Mouse (Mus musculus) G1E (cell line): ENCODE measurements around the gene Gse1. TPM values are rescaled to one million over a fixed set of nuclear protein-coding genes. Genes with fewer than 3 reads are reported as not detected.

Source experiments
- ATAC-seq: 2 replicates; pipeline ENCODE4 v1.8.0; 2016; ENCODE audit warnings: mild to moderate bottlenecking; ENCODE audit not compliant: insufficient number of reproducible peaks, poor library complexity, low FRiP score, severe bottlenecking; ENCODE audit errors: extremely low read depth
- DNase-seq: peaks from one replicate; pipeline ENCODE4 v3.0.0; 2012; ENCODE audit warnings: low spot score
- H3K27me3 ChIP-seq: 2 replicates; pipeline ENCODE4 v1.6.1; 2012; ENCODE audit warnings: mild to moderate bottlenecking, low read length, inconsistent platforms; ENCODE audit not compliant: insufficient read depth
- H3K36me3 ChIP-seq: replicated peaks from 2 replicates; pipeline ENCODE3; 2012; ENCODE audit warnings: mild to moderate bottlenecking, inconsistent platforms
- H3K4me1 ChIP-seq: 2 replicates; pipeline ENCODE4 v1.6.1; 2012; ENCODE audit warnings: low read depth, low read length, inconsistent platforms, mixed read lengths; ENCODE audit not compliant: insufficient read depth
- H3K4me3 ChIP-seq: 2 replicates; pipeline ENCODE4 v1.5.1; 2012; ENCODE audit warnings: low read depth, mild to moderate bottlenecking, inconsistent platforms, low read length, moderate library complexity, mixed read lengths
- H3K9me3 ChIP-seq: replicated peaks from 2 replicates; pipeline ENCODE4 v1.6.1; 2012; ENCODE audit warnings: inconsistent platforms
- CTCF ChIP-seq: IDR thresholded peaks from 2 replicates; pipeline ENCODE4 v1.5.1; 2012; ENCODE audit warnings: low read depth, low read length, inconsistent platforms, mixed read lengths
- GATA1 ChIP-seq: IDR thresholded peaks from 2 replicates; pipeline ENCODE4 v1.6.1; 2012; ENCODE audit warnings: borderline replicate concordance, low read length, inconsistent platforms, mixed read lengths
- GATA2 ChIP-seq: IDR thresholded peaks from 2 replicates; pipeline ENCODE4 v1.6.1; 2012; ENCODE audit warnings: low read depth, low read length, inconsistent platforms, borderline replicate concordance
- POLR2AphosphoS5 ChIP-seq: IDR thresholded peaks from 2 replicates; pipeline ENCODE4 v1.6.1; 2012; ENCODE audit warnings: low read depth, low read length, inconsistent platforms; ENCODE audit not compliant: insufficient replicate concordance
- TAL1 ChIP-seq: conservative IDR thresholded peaks from 2 replicates; pipeline ENCODE4 v1.6.1; 2012; ENCODE audit warnings: low read depth, low read length, inconsistent platforms, mixed read lengths
- polyA plus RNA-seq: library from polyadenylated mRNA; stranded (reverse); fragments of >175 nt; gene quantifications from 2 replicates; pipeline ENCODE4 v1.2.3, GENCODE M21; 2012
- total RNA-seq, 2 experiments: library from RNA; stranded (forward) in 1 of 2; stranded (reverse) in 1 of 2; fragments of 200-1000 nt in 1 of 2; fragments of >200 nt in 1 of 2; fragmentation: Nextera tagmentation in 1 of 2; gene quantifications; 2 replicates each; pipeline ENCODE4 v1.2.3; 2014 to 2017

The Gse1 gene
- total and polyA plus RNA-seq, 3 experiments = 6.3 to 106 (median 48.4) TPM

DNA sequence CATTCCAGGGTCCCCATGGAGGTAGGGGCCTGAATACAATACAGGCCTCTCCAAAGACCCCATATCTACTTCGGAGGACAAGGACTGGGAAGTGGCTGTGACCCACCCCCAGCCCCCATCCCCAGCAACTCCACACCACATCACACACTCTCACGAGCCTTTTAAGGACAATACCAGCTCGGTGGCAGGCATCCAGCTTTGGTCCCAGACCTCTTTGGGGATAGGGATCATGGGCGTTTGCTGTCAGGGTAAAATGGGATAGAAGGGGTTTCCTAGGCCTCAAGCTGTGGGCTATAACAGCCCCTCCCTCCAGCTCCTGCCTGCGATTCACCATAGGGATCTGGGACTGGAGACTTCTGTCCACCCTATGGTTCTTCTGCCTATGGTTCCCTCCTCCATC is 36.6 kb upstream of the Gse1 start:
- no peaks in the 10 kb centered on the region for H3K36me3 ChIP-seq
- DNase-seq (no peak), ATAC-seq (no peak)
- H3K27me3 ChIP-seq = no peaks in the 10 kb centered on the region
- no peaks in the 10 kb centered on the region; the same call in 1 of the 2 replicates for H3K4me1 ChIP-seq
- no peak overlapping the region for H3K4me3 ChIP-seq
- no peaks in the 10 kb centered on the region for H3K9me3 ChIP-seq
- TF ChIP-seq TAL1 (no peak), GATA2 (no peak), CTCF (no peak), POLR2AphosphoS5 (no peak), GATA1 (no peak)

DNA sequence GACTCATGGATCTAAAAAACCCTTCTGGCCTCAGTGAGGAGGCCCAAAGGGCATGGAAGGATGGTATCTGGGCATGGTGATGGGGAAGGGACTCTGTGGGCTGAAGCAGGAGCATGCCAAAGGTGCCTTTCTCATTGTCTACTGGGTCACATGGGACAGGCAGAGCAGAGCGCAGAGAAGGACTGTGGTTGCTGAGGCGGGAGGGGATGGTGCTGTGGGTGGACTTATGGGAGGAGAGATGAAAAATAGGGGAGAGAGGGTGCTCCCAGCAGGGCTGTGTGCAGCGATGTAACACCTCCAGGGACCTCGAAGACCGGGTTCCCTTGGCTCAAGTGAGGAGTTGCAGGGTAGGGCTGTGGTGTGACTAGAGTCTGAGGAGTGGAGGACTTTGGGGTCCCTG is 36.1 kb upstream of the Gse1 start:
- no peak for DNase-seq
- H3K36me3 ChIP-seq = no peaks in the 10 kb centered on the region
- no peak overlapping the region for H3K4me3 ChIP-seq
- H3K4me1 ChIP-seq = no peaks in the 10 kb centered on the region; the same call in 1 of the 2 replicates
- H3K9me3 ChIP-seq = no peaks in the 10 kb centered on the region
- H3K27me3 ChIP-seq = no peaks in the 10 kb centered on the region
- TF ChIP-seq TAL1 (no peak), POLR2AphosphoS5 (no peak), CTCF (no peak), GATA1 (no peak), GATA2 (no peak)
- ATAC-seq = no peak

DNA sequence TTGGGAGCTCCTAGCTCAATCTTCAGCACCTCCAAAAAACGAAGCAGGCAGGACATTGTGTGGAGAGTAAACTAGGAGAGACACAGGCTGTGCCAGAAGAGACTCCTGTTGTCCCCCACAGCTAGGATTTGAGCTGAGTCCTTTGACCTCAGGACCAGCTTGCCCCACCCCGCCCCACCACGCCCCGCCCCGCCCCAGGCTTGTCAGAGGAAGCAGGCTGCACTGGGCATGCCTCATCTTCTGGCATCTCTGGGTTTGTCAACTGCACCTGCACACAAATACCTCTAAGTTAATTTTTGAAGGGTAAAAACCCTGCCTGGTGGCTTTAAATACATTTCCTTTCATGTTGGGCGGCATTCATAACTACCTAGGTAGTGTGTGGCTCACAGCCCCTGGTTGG is 26.9 kb upstream of the Gse1 start:
- no peaks in the 10 kb centered on the region for H3K27me3 ChIP-seq
- peaks cover 9% of the 10 kb centered on the region for H3K9me3 ChIP-seq
- H3K4me1 ChIP-seq = no peaks in the 10 kb centered on the region
- no peak for DNase-seq
- no peak overlapping the region for H3K4me3 ChIP-seq
- ATAC-seq = no peak
- H3K36me3 ChIP-seq = no peaks in the 10 kb centered on the region
- TF ChIP-seq TAL1 = no peak
- TF ChIP-seq GATA2 = no peak
- TF ChIP-seq CTCF = no peak
- no peak for TF ChIP-seq GATA1
- no peak for TF ChIP-seq POLR2AphosphoS5

DNA sequence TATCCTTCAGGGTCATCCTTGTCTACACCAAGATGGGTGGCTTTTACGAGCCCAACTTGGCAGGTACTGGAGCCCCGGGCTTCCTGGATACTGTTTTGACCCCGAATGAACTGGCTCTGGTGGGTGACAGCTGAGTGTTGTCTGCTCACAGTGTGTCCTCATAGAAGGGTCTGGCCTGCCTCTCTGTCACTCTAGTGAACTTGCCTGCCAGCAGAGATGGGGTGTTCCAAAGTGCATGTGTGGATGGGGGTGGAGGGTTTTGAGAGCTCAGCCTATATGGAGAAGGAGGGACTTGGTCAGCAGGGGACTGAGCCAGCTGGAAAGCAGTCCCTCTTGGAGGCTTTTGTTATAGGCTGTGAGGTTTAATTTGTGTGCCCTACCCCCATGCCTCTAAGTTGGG is 25.7 kb upstream of the Gse1 start:
- ATAC-seq = no peak
- no peak for DNase-seq
- Histone ChIP-seq H3K4me1 (no peaks in the 10 kb centered on the region), H3K4me3 (no peak overlapping the region), H3K9me3 (peaks cover 9% of the 10 kb centered on the region), H3K27me3 (no peaks in the 10 kb centered on the region), H3K36me3 (no peaks in the 10 kb centered on the region)
- TF ChIP-seq GATA1 (no peak), CTCF (no peak), GATA2 (no peak), POLR2AphosphoS5 (no peak), TAL1 (no peak)

DNA sequence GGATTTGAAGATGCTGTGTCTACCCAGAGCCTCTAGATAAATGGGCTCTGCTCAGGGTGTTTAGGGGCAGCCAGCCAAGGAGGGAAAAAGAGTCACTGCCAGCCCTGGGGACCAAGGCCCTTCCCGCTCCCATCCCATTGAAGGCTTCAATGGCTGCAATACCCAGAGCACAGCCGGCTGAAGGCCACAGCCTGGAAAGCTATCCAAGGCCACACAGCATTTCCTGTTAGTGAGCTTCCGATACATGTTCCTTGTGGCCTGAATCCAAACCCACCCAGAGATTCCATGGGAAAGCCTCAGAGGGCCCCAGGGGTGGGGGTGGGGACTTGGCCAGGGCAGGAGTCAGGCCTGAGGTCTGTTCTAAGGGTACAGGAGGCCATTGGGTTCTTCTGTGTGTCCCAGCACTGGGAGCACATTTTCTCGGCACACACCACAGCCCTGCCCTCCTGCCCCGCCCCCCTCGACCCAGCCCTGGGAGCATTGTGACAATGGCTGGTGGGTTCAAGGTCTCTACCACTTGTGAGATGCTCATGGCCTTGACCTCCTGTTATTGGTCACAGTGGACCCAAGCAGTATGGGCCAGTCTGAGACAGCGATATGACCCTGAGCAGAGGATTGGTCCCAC is 23.4 kb upstream of the Gse1 start:
- no peak overlapping the region for H3K4me3 ChIP-seq
- no peaks in the 10 kb centered on the region for H3K4me1 ChIP-seq
- H3K36me3 ChIP-seq = no peaks in the 10 kb centered on the region
- DNase-seq (no peak), ATAC-seq (no peak)
- peaks cover 6% of the 10 kb centered on the region for H3K9me3 ChIP-seq
- TF ChIP-seq CTCF (no peak), GATA2 (no peak), POLR2AphosphoS5 (no peak), TAL1 (no peak), GATA1 (no peak)
- H3K27me3 ChIP-seq = no peaks in the 10 kb centered on the region

DNA sequence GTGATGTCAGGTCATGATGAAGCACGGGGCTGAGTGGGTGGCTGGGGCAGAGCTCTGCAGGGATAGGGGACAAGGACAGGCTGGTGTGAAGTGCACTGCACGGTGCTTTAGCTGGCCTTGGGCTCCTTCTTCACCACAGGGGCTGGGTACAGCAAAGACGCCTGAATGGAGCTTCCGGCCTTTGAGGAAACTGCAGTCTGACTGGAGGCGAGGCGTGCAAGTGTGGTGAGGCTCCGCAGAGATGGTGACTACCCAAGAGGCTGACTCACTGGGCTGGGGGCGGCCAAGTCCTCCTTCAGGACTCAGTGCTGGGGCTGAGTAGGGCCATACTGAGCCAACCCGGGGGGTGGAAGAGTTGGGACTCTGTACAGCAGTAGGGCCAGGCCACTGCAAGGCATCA is 22.3 kb upstream of the Gse1 start:
- H3K9me3 ChIP-seq = no peaks in the 10 kb centered on the region
- H3K4me3 ChIP-seq = no peak overlapping the region
- TF ChIP-seq GATA2 (no peak), CTCF (no peak), POLR2AphosphoS5 (no peak), TAL1 (no peak), GATA1 (no peak)
- ATAC-seq (no peak), DNase-seq (no peak)
- H3K4me1 ChIP-seq = no peaks in the 10 kb centered on the region
- no peaks in the 10 kb centered on the region for H3K36me3 ChIP-seq
- H3K27me3 ChIP-seq = no peaks in the 10 kb centered on the region
